Mouse (Mus musculus) CD8-positive naive resting alpha-beta T cell, adult 2 months (primary cell): ENCODE measurements around the gene Plpp1.

Experiments used
- DNase-seq, 2 experiments: peaks; one replicate each; pipeline ENCODE4 v3.0.0; 2022; ENCODE audit warnings: low read depth in 2 of 2, low spot score in 2 of 2

Plpp1 gene

DNA sequence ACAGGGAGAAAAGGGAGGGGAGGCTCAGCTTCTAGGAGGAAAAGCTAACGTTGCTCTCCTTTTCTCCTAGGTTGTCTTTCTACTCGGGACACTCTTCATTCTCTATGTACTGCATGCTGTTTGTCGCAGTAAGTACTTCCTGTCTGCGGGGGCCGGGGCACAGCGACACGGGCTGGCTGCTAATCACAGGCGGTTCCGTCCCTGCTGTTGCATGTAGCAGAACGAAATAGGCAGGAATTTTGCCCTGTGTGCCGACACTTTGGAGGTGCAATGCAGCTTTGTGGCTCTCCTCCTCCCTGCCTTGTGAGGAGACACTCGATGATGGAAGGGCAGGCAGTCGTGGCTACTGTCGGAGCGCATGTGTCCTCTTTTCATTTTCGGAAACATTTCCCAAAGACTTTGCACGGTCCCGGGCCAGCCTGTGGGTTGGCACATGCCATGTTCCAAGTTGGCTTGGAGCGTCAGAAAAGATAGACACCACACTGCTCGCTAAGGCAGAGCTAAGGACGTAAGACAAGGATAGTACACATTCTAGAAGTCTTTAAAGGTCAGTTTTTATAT, 59.1 kb downstream of the Plpp1 start:
- DNase-seq: no peak

DNA sequence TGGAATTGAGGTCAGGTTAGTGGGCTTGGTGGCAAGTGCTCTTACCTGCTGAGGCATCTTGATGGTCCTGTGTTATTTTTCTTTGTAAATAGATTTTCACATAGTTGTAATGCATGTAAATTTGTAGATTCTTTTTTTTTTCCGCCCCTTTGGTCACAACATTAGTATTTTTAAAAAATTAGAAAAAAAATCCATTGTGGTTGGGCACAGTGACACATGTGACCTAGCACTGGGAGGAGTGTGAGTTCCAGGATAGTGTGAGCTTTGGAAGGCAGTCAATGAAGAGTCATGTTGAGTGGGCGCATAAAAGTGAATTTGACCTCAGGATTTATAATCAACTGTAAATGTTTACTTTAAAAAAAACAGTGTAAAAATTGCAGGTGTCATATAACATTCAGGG, 59.8 kb downstream of the Plpp1 start:
- no peak for DNase-seq

DNA sequence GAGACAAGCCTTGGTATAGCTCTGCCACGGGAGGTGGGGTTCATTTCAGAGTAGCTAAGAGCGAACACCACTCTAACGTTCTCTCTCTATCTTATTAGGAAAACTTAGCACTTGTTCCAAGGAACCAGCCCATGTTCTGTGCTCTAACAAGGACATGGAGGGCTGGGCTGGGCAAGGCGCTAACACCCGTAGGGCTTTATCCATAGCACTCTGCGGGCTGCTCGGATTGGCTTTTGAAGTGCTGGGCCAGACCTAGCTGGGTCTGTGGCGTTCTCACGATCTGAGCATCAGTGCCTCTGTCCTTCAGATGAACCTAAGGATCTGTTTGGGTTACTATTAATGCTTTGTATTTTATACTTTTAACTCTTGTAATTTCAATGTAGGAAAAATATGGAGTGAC, 60.3 kb downstream of the Plpp1 start:
- no peak for DNase-seq

DNA sequence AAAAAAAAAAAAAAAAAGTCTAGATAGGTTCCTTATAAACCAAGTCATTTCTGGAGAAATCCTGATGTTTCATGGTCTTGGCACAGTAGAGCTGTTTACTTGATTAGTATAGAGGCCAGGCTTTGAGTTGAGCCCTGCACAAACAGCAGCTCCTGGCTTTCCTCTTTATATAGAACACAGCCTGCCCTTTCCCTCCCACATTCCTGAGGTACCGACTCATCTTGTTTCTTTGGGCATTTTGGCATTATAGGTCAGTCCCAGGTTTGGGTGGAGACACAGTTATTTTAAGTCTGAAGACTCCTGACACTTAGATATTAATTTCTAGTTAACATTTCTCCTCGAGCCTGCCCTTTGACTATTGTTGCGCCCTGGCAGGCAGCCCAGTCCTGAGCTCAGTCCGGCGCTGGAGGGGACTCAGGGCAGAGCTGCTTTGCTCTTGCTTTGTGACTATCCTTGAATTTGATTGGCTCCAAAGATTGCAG, 61.3 kb downstream of the Plpp1 start:
- DNase-seq: no peak

DNA sequence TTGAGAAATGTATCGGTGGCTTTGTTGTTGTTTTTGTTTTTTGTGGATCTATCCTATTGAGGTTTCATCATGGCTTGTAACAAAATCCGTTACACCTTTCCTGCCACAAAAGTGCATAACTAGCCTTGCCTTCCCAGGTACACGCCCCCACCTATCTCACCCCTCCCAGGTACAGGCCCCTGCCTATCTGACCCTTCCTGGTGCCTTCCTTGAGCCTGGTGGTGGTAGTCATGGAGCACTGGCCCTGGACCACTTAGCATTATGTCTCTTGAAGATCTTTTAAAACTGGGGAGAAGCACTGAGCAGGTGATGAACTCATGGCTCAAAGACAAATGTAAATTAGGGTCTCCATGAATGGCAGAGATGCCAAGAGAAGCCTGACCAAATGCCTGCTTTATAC, 61.8 kb downstream of the Plpp1 start:
- DNase-seq: no peak

DNA sequence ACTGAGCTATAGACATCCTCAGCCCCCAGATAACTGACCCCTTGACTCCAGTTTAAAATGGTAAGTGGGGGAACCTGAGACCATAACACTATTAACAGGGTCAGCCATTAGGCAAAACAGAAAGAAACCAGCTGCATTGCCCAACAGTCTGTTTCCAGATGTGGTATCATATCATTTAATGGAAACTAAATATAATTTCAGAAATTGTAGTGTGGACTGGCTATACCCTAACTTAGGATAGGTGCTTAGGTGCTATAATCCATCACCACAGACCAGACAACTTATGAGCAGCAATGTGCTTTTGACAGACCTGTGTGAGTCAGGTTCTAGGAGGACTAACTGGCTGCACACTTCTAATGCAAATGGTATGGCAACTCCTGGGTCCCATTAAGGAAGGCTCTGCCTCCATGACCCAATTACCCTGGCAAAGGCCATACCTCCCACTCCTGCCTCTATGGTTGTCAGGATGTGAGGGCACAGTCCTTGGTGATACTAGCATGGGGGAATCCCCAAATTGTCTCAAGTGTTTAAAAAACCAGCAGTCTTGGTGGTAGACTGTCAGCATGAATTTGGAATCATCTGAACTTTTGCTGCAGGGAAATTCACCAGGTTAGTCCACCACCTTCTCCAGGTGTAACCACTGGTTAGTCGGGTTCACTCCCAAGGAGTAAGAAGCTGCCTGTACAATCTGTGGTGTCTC, 62.5 kb downstream of the Plpp1 start:
- DNase-seq: no peak

DNA sequence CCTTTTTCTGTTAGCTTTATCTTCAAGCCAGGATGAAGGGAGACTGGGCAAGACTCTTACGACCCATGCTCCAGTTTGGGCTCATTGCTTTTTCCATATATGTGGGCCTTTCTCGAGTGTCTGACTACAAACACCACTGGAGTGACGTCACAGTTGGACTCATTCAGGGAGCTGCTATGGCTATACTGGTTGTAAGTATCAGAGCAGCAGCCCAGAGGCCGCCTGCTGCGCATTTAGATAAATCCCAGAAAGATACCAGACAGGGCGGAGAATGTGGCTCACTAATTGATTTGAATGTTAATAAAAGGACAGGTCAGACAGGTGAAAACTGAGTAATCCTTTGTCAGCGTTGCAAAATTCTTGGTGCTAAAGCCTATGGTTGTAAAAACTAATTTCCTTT, 66.2 kb downstream of the Plpp1 start:
- DNase-seq: no peak

DNA sequence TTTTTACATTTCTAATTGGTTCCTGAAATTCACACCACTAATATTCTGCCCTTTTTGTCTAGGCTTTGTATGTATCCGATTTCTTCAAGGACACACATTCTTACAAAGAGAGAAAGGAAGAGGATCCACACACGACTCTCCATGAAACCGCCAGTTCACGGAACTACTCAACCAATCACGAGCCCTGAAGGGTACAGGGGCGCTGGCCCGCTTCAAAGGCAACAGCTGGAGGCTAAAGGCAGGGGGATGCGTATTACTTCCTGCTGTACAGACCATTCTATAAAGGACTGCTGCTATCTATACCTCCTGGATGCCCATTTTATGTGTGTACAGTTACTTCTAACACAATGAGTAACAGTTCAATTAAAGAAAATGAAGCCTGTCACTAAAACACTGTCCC, 66.8 kb downstream of the Plpp1 start:
- no peak for DNase-seq

DNA sequence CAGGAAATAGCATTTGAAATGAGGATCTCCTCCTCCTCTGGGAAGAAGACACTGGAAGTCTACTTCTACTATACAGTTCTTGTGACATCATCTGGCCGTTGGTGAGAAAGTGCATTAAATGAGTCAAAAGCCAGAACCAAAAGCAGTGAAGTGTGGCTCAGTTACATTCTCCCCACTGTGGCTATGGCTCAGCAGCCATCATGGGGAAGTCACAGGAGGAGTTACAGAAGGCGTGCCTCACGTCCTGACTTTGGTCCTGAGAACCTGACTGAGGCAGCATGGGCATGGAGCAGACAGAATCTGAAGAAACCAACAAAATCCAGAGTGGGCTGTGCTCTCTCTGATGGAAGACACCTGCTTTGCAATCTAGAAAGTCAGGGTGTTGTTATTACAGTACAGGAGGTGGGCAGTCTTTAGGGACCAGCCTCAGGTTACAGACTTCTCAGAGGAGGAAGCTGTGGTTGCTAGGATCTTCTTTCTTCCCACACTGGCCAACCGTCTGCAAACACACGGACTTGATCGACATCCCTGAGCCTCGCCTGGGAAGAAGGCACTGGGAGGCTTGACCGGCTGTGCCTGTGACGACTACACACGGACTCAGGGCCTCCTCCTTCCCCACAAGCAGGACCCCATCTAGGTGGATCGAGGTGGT, 69.6 kb downstream of the Plpp1 start:
- DNase-seq: no peak

DNA sequence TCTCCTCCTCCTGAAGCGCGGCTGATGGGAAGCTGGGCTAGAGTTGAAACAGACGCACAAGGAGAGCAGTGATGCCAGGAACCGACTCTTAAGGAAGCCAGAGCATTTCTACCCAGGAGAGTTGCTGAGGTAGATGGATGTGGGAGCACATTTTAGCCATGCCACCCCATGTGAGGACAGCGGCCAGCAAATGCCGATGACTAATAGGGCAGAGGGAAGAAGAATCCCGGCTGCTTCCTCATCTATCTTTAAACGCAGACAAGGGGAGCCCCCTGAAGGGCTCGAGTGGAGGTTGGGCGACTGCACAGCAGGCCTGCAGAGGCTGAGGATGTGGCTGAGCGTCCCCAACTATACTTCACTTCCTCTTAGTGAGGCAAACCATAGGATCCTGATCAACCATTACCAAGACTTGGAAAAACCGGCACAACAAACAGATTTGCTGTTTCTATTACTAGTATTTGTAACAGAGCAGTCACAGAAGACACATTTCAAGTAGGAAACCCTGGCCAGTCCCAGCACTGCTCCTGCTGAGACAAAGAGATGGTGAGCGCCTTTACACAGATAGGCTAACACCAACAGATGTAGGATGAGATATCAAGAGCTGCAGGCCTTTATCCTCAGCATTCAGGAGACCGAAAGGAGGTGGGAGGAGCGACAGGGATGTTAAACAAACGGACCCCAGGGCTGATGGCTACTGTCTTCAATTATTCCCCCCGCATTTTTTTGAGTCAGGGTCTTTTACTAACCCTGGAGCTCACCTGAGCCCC, 71.1 kb downstream of the Plpp1 start:
- DNase-seq: no peak

DNA sequence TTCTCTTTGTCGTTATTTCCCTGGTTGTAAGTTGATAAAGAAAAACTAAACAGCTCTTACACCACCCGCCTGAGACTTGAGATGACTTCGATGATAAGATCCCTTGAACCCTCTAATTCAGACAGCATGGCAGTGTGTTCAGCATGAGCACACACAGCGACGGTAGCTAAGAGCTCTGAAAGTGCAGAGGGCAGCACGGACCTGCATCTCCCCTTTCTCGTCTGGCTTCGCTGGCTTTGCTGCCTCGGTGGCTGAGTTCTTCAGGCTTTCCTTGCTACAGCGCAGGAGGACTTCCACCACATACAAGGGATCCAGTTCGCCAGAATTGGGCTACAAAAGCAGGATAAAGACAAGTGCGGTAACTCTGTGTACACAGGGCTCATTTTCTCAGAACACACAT, 86.6 kb downstream of the Plpp1 start:
- no peak for DNase-seq

DNA sequence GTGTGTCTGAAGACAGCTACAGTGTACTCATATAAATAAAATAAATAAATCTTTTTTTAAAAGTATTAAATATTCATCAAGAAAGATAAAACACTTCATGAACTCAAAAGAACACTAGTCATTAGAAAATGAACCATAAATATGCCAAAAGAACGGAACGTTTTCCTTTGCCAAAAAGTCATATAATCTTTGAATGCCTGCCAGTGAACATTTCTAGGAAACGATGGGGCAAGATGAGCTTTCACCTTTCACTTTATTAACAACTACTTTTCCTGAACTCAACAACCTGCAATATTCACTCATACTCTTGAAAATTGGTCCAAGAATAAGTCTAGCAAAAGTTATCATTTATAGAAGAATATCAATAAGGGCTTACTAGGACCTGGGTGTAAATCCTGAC, 101.6 kb downstream of the Plpp1 start:
- no peak for DNase-seq

DNA sequence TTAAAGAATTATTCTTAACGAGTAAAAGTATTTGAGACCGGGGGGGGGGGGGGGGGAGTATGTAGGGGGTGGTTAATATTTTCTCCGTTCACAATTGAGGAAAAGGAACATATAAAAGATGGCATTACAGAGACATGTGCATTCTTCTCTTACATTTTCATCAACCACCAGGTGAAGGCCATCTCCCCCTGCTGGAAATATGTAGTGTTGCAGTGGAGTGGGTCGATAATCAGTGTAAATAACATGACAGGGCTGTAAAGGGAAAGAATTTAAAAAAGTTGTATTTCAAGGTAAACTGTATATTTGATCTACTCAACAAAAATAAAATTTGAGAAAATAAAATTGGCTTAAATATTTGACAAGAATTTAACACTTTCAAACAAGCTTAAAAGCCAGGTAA, 109.1 kb downstream of the Plpp1 start:
- peak in 1 of 2 experiments; percentile 28 for DNase-seq

DNA sequence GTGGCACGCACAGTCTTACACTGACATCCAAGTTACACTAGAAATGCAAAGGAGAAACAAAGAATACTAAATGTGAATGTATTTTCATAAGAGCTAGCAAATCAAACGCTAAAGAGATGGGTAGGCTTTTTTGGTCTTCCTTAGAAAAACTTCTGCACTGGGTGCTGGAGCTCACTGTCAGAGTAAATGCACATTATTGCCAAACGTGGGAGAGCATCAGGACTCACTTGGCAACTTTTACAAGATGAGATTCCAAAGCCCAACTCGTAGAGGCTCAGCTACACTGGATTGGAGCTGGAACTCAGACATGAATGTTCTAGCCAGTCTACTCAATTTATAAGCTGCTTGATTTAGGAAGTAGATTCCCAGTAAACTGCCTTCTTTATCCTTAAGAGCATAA, 109.8 kb downstream of the Plpp1 start:
- no peak for DNase-seq
